Mouse (Mus musculus) embryonic fibroblast, embryonic 13.5 days (primary cell): ENCODE results near the gene Hoxb4. TPM values are rescaled to one million over a fixed set of nuclear protein-coding genes. Genes with fewer than 3 reads are reported as not detected.
A peak's percentile ranks its signal among the peaks of the same experiment; 100 is the strongest.

Source experiments
- H3K27ac ChIP-seq: 2 replicates; pipeline ENCODE4 v1.5.1; 2012; ENCODE audit warnings: low read length, control low read depth, inconsistent platforms; ENCODE audit not compliant: insufficient read depth
- H3K4me1 ChIP-seq: 2 replicates; pipeline ENCODE4 v1.6.1; 2011; ENCODE audit warnings: low read length; ENCODE audit not compliant: control insufficient read depth, insufficient read depth
- H3K4me3 ChIP-seq: 2 replicates; pipeline ENCODE4 v1.5.1; 2011; ENCODE audit warnings: mild to moderate bottlenecking, control low read depth, low read length; ENCODE audit not compliant: insufficient read depth
- CTCF ChIP-seq: IDR thresholded peaks from 2 replicates; pipeline ENCODE4 v1.5.1; 2011; ENCODE audit warnings: mild to moderate bottlenecking, control low read depth, low read length, moderate library complexity, borderline replicate concordance; ENCODE audit not compliant: insufficient read depth
- POLR2A ChIP-seq: IDR thresholded peaks from 2 replicates; pipeline ENCODE4 v1.6.1; 2011; ENCODE audit warnings: low read depth, mild to moderate bottlenecking, control low read depth, low read length, moderate library complexity
- polyA plus RNA-seq: library from polyadenylated mRNA; stranded (reverse); fragments of >200 nt; gene quantifications from 2 replicates; pipeline ENCODE4 v1.2.4, GENCODE M21; 2011; ENCODE audit warnings: low read depth; ENCODE audit not compliant: missing spikeins, insufficient read length

Gene Hoxb4
- polyA plus RNA-seq, 1 experiment, result 8.3 TPM

- TF ChIP-seq CTCF (no peak), POLR2A (no peak)
- peak overlapping the region; percentile 69 for H3K27ac ChIP-seq
- peak overlapping the region; percentile 30; the same call in 1 of the 2 replicates for H3K4me3 ChIP-seq
- H3K4me1 ChIP-seq, result no peaks in the 10 kb centered on the region
Observed at GRCm38 (mm10) chr11:96313806-96314428, 4.2 kb upstream of the Hoxb4 start.

GRCm38 (mm10) chr11:96314671-96315343, 3.3 kb upstream of the Hoxb4 start:
- no peaks in the 10 kb centered on the region for H3K4me1 ChIP-seq
- H3K27ac ChIP-seq, result peak overlapping the region; percentile 69
- peak overlapping the region; percentile 30 for H3K4me3 ChIP-seq
- TF ChIP-seq POLR2A, result no peak
- no peak for TF ChIP-seq CTCF

DNA sequence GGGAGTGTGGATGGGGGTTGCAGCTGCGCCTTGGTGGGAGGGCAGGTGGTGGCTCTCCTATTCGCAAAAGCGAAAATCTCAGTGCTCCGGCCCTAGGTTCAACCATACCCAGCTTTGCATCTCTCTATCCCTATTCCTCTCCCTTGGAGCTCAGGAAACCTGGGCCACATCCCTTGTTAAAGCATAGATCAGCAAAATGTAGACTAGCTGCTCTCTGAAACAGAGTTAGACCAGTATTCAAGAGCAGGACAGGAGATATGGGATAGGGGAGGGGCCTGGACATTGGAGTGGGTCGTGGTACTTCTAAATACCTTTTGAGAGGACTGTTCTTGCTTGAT, 2.8 kb upstream of the Hoxb4 start:
- Histone ChIP-seq H3K4me3 (peak overlapping the region; percentile 30), H3K4me1 (no peaks in the 10 kb centered on the region), H3K27ac (peak overlapping the region; percentile 69; the same call in 1 of the 2 replicates)
- TF ChIP-seq CTCF, result no peak

DNA sequence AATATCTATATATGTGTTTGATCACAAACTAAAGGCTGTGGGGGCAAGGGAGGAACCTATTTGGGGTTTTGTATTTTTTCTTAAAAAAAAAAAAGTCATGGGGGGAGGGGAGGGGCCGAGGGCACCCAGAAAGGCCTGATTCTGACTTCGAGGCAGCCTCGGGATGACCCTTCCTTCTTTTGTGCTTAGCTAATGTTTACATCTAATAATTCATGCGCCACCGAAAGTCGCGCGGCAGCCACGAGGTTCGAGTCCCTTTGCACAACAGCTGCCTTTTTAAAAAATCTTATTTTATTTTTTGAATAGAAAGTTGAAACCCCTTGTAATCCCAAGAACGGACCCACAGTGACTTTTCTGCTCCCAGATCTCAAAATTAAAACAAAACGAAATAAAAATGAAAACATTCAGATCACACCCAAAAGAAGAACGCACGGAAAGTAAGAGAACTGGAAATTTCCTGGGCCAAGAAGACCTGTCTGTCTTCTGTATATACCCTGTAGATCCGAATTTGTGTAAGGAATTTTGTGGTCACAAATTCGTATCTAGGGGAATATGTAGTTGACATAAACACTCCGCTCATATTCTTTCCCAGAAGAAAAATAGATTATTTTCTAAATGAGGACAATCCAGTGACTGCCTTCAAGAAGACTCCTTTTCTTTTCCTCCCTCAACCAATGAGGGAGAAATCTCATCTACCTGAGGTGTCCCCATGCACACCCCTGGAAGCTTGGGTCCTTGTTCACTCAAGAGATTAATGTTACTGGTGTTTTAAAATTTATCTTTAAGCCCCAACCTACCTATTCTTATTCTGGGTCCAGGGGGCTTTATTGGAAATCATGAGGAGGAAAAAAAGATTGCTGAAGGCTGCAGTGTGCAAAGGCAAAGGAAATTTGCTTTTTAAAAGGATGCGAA, 1.1 kb upstream of the Hoxb4 start:
- Histone ChIP-seq H3K4me1 (no peaks in the 10 kb centered on the region), H3K27ac (peak overlapping the region; percentile 77; the same call in 1 of the 2 replicates), H3K4me3 (no peak overlapping the region)
- no peak for TF ChIP-seq POLR2A
- no peak for TF ChIP-seq CTCF

GRCm38 (mm10) chr11:96318368-96319070, 452 bp downstream of the Hoxb4 start:
- Histone ChIP-seq H3K4me3 (peak overlapping the region; percentile 52), H3K4me1 (no peaks in the 10 kb centered on the region), H3K27ac (peak overlapping the region; percentile 93)
- TF ChIP-seq CTCF, result no peak
- peak; percentile 33; the same call in 1 of the 2 replicates for TF ChIP-seq POLR2A

DNA sequence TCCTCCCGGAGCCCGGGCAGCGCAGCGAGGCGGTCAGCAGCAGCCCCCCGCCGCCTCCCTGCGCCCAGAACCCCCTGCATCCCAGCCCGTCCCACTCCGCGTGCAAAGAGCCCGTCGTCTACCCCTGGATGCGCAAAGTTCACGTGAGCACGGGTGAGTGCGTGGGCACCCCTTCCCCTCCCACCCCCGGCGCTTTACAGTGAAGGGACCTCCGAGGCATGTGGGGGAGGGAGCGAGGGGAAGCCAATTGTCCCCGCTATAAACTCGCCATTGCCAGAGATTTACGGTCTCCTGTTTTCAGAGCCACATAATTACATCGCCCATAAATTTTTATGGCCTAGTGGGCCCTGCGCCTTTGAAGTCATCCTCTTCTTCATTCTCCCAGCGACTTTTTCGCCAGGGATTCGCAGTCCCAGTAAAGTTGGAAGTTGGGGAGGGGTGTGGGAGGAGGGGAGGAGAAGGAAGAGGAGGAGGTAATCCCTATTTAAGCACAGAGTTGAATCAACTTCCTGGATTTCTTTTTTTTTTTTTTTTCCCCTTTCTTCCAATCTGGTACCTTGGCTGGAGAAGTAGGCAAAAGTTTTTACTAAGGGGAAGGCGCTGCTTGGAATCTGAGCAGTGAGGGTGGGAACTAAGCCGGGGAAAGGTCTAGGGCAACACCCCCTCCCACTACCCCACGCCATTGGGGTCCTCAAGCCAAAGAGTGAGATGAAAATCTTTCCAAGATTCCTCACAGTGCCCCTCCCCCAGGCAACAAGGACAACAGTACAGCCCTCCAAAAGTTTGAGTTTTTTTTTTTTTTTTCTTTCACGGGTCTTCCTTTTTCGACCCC, 1.2 kb downstream of the Hoxb4 start:
- peak overlapping the region; percentile 93 for H3K27ac ChIP-seq
- no peaks in the 10 kb centered on the region for H3K4me1 ChIP-seq
- TF ChIP-seq POLR2A, result peak; percentile 46
- no peak for TF ChIP-seq CTCF
- H3K4me3 ChIP-seq, result peak overlapping the region; percentile 46

- TF ChIP-seq CTCF (no peak), POLR2A (no peak)
- Histone ChIP-seq H3K27ac (peak overlapping the region; percentile 93), H3K4me1 (no peaks in the 10 kb centered on the region), H3K4me3 (peak overlapping the region; percentile 46)
Observed at GRCm38 (mm10) chr11:96319910-96320309, 1.8 kb downstream of the Hoxb4 start.

- H3K4me3 ChIP-seq, result peak overlapping the region; percentile 46; the same call in 1 of the 2 replicates
Observed at GRCm38 (mm10) chr11:96320688-96321087, 2.6 kb downstream of the Hoxb4 start.

More at GRCm38 (mm10) chr11:96320688-96321087, 2.6 kb downstream of the Hoxb4 start:
- H3K4me1 ChIP-seq, result no peaks in the 10 kb centered on the region
- peak overlapping the region; percentile 93; the same call in 1 of the 2 replicates for H3K27ac ChIP-seq
- TF ChIP-seq POLR2A (no peak), CTCF (no peak)
